Mouse (Mus musculus) embryonic facial prominence, embryonic 15.5 days (tissue): Measurements from ENCODE around the gene Sipa1l1. TPM values are rescaled to one million over a fixed set of nuclear protein-coding genes. Genes with fewer than 3 reads are reported as not detected.

ENCODE experiments used
- ATAC-seq: fragments of 200-750 bp; cut with Nextera tagmentation; 2 replicates; pipeline ENCODE4 v1.8.0; 2017; ENCODE audit warnings: low read depth, moderate TSS enrichment; ENCODE audit not compliant: insufficient number of reproducible peaks, low FRiP score, low TSS enrichment
- H3K27ac ChIP-seq: fragments of 300-500 bp; sonication (generic); replicated peaks from 2 replicates; pipeline ENCODE4 v1.5.1; 2015; ENCODE audit warnings: mild to moderate bottlenecking, inconsistent platforms
- H3K27me3 ChIP-seq: fragments of 300-500 bp; sonication (generic); 2 replicates; pipeline ENCODE4 v1.6.1; 2015; ENCODE audit warnings: inconsistent platforms
- H3K36me3 ChIP-seq: fragments of 300-500 bp; sonication (generic); 2 replicates; pipeline ENCODE4 v1.6.1; 2015; ENCODE audit warnings: mild to moderate bottlenecking, inconsistent platforms
- H3K4me1 ChIP-seq: fragments of 300-500 bp; sonication (generic); 2 replicates; pipeline ENCODE4 v1.6.1; 2015; ENCODE audit warnings: inconsistent platforms
- H3K4me2 ChIP-seq: fragments of 300-500 bp; sonication (generic); replicated peaks from 2 replicates; pipeline ENCODE4 v1.6.1; 2015; ENCODE audit warnings: mild to moderate bottlenecking, inconsistent platforms
- H3K4me3 ChIP-seq: fragments of 300-500 bp; sonication (generic); replicated peaks from 2 replicates; pipeline ENCODE4 v1.5.1; 2015; ENCODE audit warnings: mild to moderate bottlenecking, inconsistent platforms
- H3K9ac ChIP-seq: fragments of 300-500 bp; sonication (generic); 2 replicates; pipeline ENCODE4 v1.6.1; 2015; ENCODE audit warnings: inconsistent platforms
- H3K9me3 ChIP-seq: fragments of 300-500 bp; sonication (generic); replicated peaks from 2 replicates; pipeline ENCODE4 v1.6.1; 2016; ENCODE audit warnings: inconsistent platforms
- WGBS: fragments of 180-500 bp; shearing (Covaris S2); methylation state at CpG from one replicate; pipeline ENCODE4 v1.1.7; 2015; 5-methylcytosine and 5-hydroxymethylcytosine counted together
- polyA plus RNA-seq: library from polyadenylated mRNA; unstranded; fragments of >200 nt; fragmentation: Nextera tagmentation; extraction: Ambion mirVana; gene quantifications from 2 replicates; pipeline ENCODE4 v1.2.1, GENCODE M21; 2015

The Sipa1l1 gene
- polyA plus RNA-seq, 1 experiment from 2014 or later: 29.8 TPM

DNA sequence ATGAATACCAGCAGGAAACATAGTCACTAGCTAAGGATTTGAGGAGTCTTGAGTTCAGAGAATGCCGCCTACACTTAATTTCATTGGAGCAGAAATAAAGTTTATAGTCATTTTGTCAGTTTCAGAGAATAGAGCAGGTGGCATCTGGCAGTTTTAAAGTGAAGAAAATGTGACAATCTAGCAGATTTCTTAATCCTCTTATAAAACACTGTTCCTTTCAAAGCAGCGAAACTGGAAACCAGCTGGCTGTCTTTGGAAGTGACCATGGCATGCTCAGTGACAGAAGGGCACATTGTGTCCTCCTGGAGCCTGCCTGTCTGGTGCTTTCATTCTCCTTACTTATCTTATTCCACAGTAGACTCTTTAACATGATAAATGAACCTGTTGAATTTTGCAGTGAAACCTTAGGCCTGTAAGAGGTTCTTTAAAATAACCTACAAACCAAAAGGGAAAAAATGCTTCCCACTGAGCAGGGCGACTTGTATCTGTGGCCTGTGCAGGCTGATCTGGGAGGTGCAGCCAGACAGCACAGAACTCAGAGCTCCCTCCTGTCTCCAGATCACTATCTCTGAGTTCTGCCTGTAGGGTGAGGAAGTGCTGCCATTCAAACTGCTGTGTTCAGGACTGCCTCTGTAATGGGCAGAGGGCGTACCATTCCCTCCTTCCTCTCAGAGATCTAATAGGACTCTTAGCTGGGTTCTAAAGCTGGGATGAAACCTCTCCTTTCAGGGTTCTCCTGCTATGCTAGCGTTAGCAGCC is 200.5 kb downstream of the Sipa1l1 start:
- Histone ChIP-seq H3K9ac (no peak overlapping the region), H3K36me3 (no peaks in the 10 kb centered on the region), H3K9me3 (no peaks in the 10 kb centered on the region), H3K27ac (no peak overlapping the region), H3K4me1 (peaks cover 12% of the 10 kb centered on the region; the same call in 1 of the 2 replicates), H3K4me3 (no peak overlapping the region), H3K4me2 (no peak overlapping the region), H3K27me3 (no peaks in the 10 kb centered on the region)
- no peak for ATAC-seq
- WGBS: 56% methylated on average over 5 of the region's 5 CpGs

DNA sequence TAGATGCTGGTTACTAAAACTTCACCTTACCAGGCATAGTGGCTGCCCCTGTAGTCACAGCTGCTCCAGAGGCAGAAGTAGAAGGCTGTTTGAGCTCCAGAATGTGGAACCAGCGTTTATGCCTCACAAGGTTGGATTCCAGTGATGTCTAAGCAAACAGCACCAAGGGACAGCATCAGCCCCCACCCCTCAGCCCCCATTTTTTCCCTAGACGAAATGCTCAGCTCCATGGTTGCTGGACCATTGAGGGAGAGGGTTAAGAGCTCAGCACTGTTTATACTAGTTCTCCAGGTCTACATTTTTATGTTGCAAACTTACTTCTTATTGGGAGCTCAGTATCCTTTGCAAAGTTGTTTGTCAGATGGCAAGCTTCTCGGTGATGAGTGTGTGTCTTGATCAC is 202.1 kb downstream of the Sipa1l1 start:
- Histone ChIP-seq H3K27me3 (no peaks in the 10 kb centered on the region), H3K4me3 (no peak overlapping the region), H3K27ac (no peak overlapping the region), H3K4me2 (no peak overlapping the region), H3K9ac (no peak overlapping the region), H3K4me1 (peaks cover 12% of the 10 kb centered on the region; the same call in 1 of the 2 replicates), H3K36me3 (peaks cover 7% of the 10 kb centered on the region; the same call in 1 of the 2 replicates), H3K9me3 (no peaks in the 10 kb centered on the region)
- WGBS: 60% methylated on average over 3 of the region's 3 CpGs
- ATAC-seq: no peak

DNA sequence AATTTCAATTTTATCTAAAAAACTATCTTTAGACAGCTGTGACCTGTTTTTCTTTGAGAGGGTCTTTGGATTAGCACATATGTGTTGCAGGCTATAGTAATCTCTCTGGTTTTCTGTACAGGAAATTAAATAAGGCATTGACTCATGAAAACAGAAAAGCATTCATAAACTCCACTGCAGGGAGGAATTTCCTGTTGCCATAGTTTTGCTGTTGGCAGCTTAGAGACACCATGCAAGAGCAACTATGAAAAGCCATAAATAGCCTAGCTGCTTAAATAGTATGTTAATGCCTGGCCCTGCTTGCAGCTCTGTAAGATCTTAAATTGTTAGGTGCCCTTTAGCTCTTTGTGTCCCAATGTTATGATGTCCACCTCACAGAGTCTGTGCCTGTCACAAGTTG is 204.9 kb downstream of the Sipa1l1 start:
- no peak for ATAC-seq
- no peaks in the 10 kb centered on the region for H3K27me3 ChIP-seq
- no peak overlapping the region for H3K4me2 ChIP-seq
- no peaks in the 10 kb centered on the region for H3K9me3 ChIP-seq
- peak overlapping the region; percentile 24; the same call in 1 of the 2 replicates for H3K27ac ChIP-seq
- H3K9ac ChIP-seq: no peak overlapping the region
- H3K36me3 ChIP-seq: peaks cover 7% of the 10 kb centered on the region; the same call in 1 of the 2 replicates
- peaks cover 12% of the 10 kb centered on the region; the same call in 1 of the 2 replicates for H3K4me1 ChIP-seq
- H3K4me3 ChIP-seq: no peak overlapping the region

DNA sequence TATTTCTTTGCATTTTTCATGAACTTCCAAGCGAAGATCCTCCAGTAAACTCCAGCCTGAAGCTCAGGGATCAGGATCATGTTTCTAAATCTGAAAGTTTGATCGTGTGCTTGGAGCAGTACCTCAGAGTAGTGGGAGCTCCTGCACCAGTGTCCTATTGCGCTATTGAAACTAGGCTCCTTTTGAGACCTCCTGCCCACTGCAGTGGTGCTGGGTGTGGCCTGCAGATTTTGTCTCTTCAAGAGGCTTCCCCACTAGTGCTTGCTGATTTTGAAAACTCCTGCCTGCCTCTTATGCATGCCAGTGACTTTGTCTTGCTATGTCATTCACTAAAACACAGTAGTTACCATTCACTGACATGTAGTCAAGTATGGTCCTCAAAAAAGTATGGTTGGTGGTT is 213.8 kb downstream of the Sipa1l1 start:
- H3K36me3 ChIP-seq: peaks cover 13% of the 10 kb centered on the region; the same call in 1 of the 2 replicates
- no peak overlapping the region for H3K27ac ChIP-seq
- no peak for ATAC-seq
- no peak overlapping the region for H3K9ac ChIP-seq
- no peak overlapping the region for H3K4me3 ChIP-seq
- no peaks in the 10 kb centered on the region for H3K9me3 ChIP-seq
- H3K27me3 ChIP-seq: no peaks in the 10 kb centered on the region
- no peaks in the 10 kb centered on the region for H3K4me1 ChIP-seq
- 56% methylated on average over 3 of the region's 3 CpGs for WGBS
- no peak overlapping the region for H3K4me2 ChIP-seq

DNA sequence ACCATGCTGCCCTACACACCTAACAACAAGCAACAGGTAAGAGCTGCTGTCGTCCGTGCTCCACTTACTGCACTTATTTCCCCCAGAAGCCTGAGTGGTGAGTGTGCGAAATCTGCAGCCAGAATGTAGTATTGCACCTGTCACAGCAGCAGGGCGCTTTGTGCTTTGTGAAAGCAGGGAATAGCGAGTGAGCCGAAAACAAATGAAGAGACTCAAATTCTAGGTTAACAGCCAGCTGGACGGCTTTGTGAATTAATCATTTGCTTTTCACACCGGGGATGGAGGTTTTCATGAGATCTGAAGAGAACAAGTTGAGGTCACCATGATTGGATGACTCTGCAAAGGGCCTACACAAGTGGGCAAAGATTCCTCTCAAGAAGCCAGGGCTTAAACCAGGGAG is 215.6 kb downstream of the Sipa1l1 start:
- H3K4me3 ChIP-seq: no peak overlapping the region
- no peak overlapping the region for H3K27ac ChIP-seq
- no peak overlapping the region for H3K4me2 ChIP-seq
- no peak for ATAC-seq
- H3K4me1 ChIP-seq: no peaks in the 10 kb centered on the region
- H3K9ac ChIP-seq: no peak overlapping the region
- H3K9me3 ChIP-seq: no peaks in the 10 kb centered on the region
- 92% methylated on average over 8 of the region's 8 CpGs for WGBS
- no peaks in the 10 kb centered on the region for H3K27me3 ChIP-seq
- H3K36me3 ChIP-seq: peaks cover 13% of the 10 kb centered on the region; the same call in 1 of the 2 replicates

DNA sequence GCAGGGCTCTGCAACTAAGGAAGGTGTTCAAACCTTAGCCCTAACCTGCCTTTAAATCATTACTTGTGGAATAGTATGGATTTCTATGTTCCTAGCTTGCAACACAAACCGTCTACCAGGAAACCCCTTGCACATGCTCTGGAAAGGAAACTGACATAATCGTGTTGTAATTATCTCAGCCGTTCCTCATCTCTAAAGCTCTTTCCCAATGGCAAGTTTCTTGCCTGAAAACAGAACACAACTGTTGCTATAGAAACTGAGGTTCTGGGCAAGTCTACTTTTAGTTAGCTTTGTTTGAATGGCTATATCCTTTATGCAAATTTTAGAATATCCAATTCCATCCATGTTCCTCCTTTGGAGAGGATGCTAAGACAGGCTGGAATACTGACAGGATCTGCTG is 217.9 kb downstream of the Sipa1l1 start:
- Histone ChIP-seq H3K4me3 (no peak overlapping the region), H3K9me3 (no peaks in the 10 kb centered on the region), H3K4me1 (no peaks in the 10 kb centered on the region), H3K9ac (no peak overlapping the region), H3K27me3 (no peaks in the 10 kb centered on the region), H3K4me2 (no peak overlapping the region), H3K27ac (no peak overlapping the region), H3K36me3 (peaks cover 13% of the 10 kb centered on the region; the same call in 1 of the 2 replicates)
- ATAC-seq: no peak
- whole genome bisulfite sequencing: 73% methylated on average over 3 of the region's 3 CpGs

DNA sequence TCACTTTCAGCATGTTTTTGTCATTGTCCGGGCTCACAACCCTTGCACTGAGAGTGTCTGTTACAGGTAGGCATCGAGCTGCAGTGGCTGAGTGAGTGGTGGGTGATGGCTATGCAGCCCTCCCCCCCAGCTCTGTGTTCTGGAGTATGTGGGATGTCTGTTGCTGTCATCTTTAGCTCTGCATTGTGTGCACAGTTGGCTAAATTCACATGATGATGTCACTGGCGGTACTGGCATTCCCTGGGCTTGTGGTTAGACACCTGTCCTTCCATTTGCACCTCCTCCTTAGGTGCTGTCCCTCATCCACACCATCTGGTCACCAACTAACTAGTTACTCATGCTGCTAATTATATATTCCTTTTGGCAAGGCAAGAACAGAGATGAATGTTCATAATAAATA is 218.5 kb downstream of the Sipa1l1 start:
- H3K4me1 ChIP-seq: no peaks in the 10 kb centered on the region
- WGBS: 95% methylated on average over 3 of the region's 3 CpGs
- H3K4me2 ChIP-seq: no peak overlapping the region
- H3K27me3 ChIP-seq: no peaks in the 10 kb centered on the region
- H3K27ac ChIP-seq: no peak overlapping the region
- no peaks in the 10 kb centered on the region for H3K9me3 ChIP-seq
- ATAC-seq: no peak
- no peak overlapping the region for H3K9ac ChIP-seq
- no peak overlapping the region for H3K4me3 ChIP-seq
- peaks cover 13% of the 10 kb centered on the region; the same call in 1 of the 2 replicates for H3K36me3 ChIP-seq

DNA sequence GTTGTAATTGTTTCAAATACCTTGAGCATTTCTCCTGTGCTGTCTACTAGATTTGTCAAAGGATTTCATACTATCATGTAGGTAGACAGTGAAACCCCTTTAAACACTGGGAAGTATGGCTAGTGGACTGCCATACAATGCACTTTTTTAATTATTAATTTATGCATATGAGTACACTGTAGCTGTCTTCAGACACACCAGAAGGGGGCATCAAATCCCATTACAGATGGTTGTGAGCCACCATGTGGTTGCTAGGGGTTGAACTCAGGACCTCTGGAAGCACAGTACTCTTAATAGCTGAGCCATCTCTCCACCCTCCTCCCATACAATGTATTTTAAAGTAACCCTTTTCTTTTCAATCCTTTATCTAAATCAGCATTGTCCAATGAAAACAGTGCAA is 219.0 kb downstream of the Sipa1l1 start:
- Histone ChIP-seq H3K27me3 (no peaks in the 10 kb centered on the region), H3K27ac (no peak overlapping the region), H3K4me3 (no peak overlapping the region), H3K36me3 (peaks cover 13% of the 10 kb centered on the region; the same call in 1 of the 2 replicates), H3K9me3 (no peaks in the 10 kb centered on the region), H3K4me1 (no peaks in the 10 kb centered on the region), H3K9ac (no peak overlapping the region), H3K4me2 (no peak overlapping the region)
- ATAC-seq: no peak

DNA sequence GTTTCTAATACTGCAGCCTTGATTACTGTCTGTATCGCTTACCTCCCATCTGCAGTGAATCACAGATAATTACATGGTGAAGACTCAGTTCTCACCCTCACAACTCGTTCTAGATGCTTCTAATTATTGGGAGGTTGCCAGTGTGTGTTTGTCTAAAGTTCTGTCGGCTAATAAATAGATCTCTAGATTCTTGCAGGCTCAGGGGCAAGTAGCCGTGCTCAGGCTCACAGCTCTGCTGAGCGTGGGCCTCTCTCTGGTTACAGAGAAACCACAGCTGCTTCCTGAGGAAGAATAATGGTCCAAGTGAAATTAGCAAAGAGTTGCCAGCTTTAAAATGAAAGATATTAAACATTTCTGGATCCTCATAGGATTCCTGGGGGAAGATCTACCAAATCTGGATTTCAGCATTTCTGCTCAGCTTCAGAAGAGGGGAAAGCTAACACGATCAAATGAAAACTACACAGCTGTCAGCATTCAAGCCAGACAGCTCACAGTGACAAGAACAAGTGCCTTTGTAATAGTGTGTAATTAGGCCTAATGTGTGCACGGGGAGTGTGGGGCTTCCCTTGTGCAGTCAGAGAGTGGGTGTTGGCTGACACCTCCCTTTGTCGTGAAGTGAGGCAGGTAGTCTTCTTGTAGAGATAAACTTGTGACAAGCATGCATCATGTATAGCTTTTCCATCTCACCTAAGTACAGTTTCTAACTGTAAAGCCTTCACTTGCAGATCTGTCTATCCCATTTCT is 225.2 kb downstream of the Sipa1l1 start:
- no peak overlapping the region for H3K9ac ChIP-seq
- peaks cover 16% of the 10 kb centered on the region for H3K4me1 ChIP-seq
- WGBS: 31% methylated on average over 8 of the region's 8 CpGs
- H3K27me3 ChIP-seq: no peaks in the 10 kb centered on the region
- no peak overlapping the region; the same call in 1 of the 2 replicates for H3K27ac ChIP-seq
- no peaks in the 10 kb centered on the region for H3K9me3 ChIP-seq
- H3K4me2 ChIP-seq: no peak overlapping the region
- peaks cover 10% of the 10 kb centered on the region; the same call in 1 of the 2 replicates for H3K36me3 ChIP-seq
- no peak for ATAC-seq
- H3K4me3 ChIP-seq: no peak overlapping the region

DNA sequence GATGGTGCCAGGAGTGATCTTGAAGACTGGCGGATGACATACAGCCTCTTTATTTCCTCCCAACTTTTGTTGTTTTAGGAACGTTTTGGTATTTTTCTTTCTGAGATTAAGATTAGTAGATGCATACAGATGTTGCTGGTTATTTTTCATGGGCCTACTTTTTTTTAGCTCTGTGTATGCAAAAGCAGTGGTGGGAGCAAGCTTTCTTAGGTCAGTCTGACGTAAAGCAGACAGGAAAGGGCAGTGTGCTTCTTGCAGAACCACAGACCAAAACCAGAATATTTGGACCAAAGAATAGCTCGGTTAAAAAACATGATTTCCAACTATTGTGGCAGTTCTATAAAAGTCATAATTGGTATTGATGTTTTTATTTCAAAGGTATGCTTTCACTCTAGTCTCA is 226.1 kb downstream of the Sipa1l1 start:
- no peak overlapping the region for H3K4me2 ChIP-seq
- 74% methylated on average over 4 of the region's 4 CpGs for WGBS
- H3K9ac ChIP-seq: no peak overlapping the region
- peaks cover 21% of the 10 kb centered on the region for H3K4me1 ChIP-seq
- no peak overlapping the region for H3K27ac ChIP-seq
- H3K36me3 ChIP-seq: peaks cover 10% of the 10 kb centered on the region; the same call in 1 of the 2 replicates
- H3K4me3 ChIP-seq: no peak overlapping the region
- ATAC-seq: no peak
- no peaks in the 10 kb centered on the region for H3K9me3 ChIP-seq
- H3K27me3 ChIP-seq: no peaks in the 10 kb centered on the region

DNA sequence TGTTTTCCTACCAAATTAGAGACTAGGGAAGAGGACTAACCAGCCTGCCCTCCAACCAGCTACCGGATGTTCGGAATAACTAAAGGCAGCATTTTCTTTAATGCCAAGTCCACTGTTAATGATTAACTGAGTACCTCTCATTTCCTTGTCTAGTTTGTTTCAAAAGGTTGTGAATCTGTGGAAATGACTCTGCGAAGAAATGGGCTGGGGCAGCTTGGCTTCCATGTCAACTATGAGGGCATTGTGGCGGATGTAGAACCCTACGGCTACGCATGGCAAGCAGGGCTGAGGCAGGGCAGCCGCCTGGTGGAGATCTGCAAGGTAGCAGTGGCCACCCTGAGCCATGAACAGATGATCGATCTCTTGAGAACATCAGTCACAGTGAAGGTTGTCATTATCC is 228.1 kb downstream of the Sipa1l1 start:
- H3K27ac ChIP-seq: no peak overlapping the region
- peaks cover 28% of the 10 kb centered on the region for H3K4me1 ChIP-seq
- WGBS: 87% methylated on average over 8 of the region's 8 CpGs
- no peak overlapping the region for H3K4me3 ChIP-seq
- ATAC-seq: no peak
- H3K27me3 ChIP-seq: no peaks in the 10 kb centered on the region
- H3K9ac ChIP-seq: no peak overlapping the region
- peaks cover 10% of the 10 kb centered on the region; the same call in 1 of the 2 replicates for H3K36me3 ChIP-seq
- no peaks in the 10 kb centered on the region for H3K9me3 ChIP-seq
- H3K4me2 ChIP-seq: no peak overlapping the region
